Mouse (Mus musculus) olfactory bulb, adult 2 months (tissue): ENCODE measurements around the gene Macrod1.

Experiments
- CTCF ChIP-seq: fragments of 200-500 bp; IDR thresholded peaks from 2 replicates; pipeline ENCODE4 v1.5.1; 2012; ENCODE audit warnings: low read depth, mild to moderate bottlenecking, low read length, moderate library complexity; ENCODE audit not compliant: insufficient read depth
- POLR2A ChIP-seq: fragments of 200-500 bp; IDR thresholded peaks from 2 replicates; pipeline ENCODE4 v1.6.1; 2012; ENCODE audit warnings: mild to moderate bottlenecking, low read depth, low read length, moderate library complexity; ENCODE audit not compliant: insufficient read depth

DNA sequence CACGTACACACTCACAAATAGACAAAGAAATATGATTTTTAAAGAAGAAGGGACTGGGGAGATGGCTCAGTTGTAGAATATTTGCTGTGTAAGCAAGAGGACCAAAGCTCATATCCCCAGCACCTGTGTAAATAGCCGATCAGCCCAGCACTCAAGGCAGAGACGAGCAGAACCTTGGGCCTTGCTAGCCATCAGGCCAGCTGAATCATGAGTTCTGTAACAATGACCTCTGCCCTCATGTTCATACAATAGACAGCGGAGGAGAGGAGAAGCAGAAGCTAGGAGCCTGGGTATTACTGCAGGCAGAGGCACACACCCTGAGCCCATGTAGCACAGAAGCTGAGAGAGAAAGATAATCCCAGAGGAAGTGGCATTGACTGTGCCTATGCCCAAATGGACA, 44.2 kb upstream of the Macrod1 start:
- TF ChIP-seq CTCF: no peak
- TF ChIP-seq POLR2A: no peak
